Mouse (Mus musculus): Measurements from ENCODE around the gene Mtus2. TPM values are rescaled to one million over a fixed set of nuclear protein-coding genes. Genes with fewer than 3 reads are reported as not detected.
"Not testable (repeated sequence)": the region's sequence is repeated elsewhere in the genome, so short reads cannot be mapped to it uniquely, and the experiment has no call there.

Gene Mtus2
- total RNA-seq, 2 experiments from 2014 or later, result 82.2 to 93.8 TPM

DNA sequence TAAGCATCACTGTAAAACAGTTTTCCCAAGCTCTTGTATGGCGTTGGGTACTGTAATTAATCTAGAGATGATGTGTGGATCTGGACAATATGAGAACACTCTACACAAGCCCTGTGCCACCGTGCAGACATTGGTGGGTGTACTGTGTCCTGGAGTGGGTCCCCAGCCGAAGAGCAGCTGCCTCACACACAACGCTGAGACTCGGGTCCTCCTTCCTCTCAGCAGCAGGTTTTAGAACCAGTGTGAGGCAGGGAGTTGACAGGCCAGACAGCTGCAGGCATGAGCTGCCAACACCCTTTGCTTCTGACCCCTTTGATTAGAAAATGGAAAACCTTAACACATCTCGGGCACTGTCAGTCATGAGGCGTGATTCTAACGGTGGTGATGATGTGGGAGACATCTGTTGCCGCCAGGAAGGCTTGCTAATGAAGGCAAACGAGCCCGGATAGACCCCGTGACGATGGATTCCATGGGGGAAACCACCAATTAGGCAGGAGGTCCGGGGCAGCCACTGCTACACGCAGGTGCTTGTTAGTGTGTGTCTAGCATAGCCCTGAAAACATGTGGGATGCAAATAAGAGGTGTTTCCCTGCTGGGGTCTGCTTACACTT lies 158.2 kb downstream of the Mtus2 start:
- no peak for DNase-seq

DNA sequence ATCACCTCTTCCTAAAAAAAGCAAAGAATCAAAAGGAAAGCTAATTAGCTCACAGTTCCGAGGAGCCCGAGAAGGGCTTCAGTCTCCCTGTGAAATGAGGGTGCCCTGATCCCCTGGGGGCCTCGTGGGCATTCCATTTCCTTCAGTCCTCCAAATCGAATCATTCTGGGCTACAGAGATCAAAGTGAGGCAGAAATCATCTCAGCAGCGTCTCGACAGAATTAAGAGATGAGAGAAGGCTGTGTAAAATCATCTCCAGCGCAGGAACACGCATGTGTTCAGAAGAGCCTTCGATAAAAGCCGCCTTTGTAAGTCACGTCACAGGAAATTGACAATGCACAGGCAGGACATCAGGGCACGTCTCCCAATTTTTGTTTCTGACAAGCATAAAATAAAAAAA lies 167.2 kb downstream of the Mtus2 start:
- DNase-seq, result no peak

DNA sequence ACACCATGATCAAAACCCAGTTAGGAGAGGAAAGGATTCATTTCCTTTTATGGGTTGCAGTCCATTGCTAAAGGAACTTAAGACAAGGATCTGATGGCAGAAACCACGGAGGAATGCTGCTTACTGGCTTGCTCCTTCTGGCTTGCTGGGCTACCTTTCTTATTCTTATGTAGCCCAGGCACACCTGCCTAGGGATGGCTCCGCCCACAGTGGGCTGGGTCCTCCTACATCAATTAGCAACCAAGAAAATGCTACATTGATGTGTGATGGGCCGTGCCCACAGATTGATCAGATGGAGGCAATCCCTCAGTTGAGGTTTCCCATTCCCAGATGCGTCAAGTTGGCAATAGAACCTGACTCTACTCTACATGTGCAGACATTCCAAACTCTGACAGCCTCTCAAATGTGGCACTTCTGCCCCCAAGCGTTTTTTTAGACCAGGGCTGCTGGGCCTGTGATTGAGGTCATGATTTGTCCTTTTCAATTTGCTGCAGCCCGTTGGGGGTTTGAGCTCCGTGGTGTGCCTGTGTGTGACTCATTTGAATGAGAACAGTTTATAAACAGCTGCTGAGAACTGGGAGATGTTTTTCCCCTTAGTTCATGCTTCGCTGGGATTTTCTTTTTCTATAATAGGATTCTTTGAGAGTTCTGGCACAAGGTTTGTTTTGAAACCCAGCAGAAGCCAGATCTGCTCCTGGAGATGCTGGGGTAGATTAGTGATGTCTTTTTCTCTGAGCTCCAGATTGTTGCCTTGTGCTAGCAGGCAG lies 173.8 kb downstream of the Mtus2 start:
- DNase-seq, result peak; percentile 20 to 40

DNA sequence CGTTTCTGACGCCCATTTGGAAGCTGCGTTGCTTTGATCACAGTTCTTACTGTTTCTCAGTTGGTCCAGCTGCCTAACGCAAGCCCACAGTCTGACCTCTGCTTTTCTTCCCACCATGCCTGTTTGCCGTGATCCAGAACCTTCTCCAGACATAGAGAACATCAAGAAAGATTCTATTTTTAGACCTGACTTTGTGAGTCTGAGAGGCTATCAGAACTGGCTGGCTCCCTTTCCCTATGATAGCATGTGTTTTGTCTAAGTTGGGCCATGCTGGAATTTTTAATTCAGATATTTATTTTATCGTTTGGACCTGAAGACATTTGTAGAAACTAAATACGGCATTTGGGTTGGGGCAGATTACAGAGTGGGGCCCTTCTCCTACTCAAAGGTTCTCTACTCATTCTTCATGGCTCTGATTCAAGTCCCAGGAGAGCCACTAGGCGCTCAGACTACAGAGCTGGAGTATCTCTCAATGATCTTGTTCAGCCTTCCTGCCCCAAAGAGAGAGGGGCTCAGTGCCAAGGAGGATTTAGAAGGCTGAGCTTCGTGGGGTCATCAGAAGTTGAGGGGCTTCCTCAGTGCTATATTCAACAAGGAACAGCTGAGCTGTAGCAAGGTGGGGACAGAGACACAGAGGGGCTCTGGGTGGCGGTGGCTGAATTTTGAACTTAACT lies 174.5 kb downstream of the Mtus2 start:
- peak; percentile 31 to 42 for DNase-seq

DNA sequence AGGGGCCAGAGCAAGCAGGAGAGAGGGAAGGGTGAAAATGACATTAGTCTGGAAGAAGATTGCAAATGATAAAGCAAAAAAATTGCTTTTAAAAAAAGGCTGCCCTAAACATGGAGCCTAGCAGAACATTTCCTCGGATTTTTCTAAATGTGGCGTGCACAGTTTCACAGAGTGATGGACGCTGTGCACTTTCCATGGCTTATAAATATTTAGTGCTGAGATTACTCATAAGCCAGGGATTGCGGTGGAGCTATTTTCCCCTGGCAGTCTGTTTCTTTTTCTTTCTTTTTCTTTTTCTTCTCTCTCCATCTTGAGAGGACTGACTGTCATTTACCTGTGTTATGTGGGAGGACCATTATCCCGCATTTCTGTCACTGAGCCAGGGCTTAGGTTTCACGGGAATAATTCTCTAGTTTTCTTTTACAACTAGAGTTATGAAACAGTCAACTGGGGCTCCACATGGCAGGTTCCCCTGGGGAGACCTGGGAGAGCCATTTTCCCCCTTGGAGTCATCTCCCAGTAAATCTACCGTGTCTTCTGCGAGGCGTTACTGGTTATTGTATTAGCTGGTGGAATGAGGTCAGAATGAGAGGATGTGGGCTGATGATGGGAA lies 176.4 kb downstream of the Mtus2 start:
- no peak for DNase-seq

DNA sequence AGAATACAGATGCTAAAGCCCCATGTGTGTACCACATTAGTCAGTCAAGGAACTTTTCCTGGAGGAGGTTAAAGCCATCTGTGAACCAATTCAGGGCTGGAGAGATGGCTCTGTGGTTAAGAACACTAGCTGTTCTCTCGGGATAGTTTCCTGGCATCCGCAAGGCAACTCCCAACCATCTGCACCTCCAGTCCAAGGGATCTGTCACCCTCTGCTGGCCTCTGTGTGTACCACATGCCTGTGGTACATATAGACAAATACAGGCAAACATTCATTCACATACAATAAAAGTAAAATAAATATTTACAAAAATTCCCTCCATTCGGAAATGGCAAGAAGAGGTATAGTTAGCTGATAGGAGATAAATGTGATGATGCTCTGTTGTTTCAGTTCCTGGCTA lies 184.5 kb downstream of the Mtus2 start:
- DNase-seq, result no peak

DNA sequence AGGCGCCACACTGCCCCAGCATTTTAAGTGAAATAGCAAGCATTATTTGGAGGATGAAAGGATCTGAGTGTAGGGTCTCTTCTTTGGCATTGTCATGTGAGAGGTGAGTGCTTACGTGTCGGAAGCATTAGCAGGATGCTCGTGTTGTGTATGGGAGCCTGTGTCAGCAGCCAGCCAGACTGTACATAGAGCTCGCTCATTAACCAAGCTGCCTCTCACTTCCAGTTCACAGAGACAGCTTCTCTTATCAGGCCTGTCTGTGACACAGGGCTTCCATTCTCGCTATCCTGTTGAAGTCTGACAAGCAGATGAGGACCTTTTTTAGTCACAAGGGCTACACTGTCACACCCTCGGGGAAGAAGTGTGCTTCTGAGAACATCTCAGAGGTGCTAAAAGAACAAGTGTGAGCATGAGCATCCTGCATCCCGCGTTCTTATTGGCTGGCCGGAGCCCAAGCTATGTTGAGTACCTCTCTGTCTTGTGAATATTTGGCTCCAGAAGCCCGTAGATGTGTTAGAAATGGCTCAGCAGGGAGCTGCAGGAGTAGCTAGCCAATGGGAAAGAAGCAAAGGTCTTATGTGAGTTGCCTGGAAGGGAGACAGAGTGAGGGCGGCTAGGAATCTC lies 189.2 kb downstream of the Mtus2 start:
- DNase-seq, result no peak

DNA sequence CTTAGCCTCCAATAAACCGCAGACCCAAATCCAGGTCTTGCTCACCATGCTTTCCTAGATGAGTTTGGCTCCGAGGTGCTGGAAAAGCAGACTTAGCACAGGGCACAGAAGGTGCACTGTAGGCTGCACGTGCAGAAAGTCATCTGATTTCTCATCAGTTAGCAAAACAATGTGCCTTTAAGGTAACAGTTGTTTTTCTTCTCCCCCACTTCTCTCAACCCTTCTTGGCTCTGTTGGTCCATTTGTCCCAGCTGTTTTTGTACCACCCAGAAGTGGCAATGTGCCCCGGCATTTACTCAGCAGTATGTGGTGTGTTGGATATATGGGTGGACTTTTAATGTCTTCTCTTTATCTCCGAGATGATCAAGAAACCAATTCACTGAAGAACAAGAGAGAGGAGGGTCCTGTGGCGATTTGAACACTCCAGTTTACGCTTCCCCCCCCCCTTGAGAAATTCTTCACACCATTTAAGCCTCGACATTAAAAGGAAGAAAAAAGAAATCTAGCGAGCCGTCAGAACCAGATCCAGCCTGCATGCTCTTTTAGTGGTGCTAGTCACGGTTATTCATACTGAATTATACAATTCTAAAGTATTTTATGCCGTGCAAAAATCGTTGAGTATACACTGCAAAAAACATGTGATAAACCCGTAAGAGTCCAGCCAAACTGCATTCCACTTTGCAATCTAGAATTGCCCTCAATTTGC lies 194.9 kb downstream of the Mtus2 start:
- DNase-seq, result no peak

DNA sequence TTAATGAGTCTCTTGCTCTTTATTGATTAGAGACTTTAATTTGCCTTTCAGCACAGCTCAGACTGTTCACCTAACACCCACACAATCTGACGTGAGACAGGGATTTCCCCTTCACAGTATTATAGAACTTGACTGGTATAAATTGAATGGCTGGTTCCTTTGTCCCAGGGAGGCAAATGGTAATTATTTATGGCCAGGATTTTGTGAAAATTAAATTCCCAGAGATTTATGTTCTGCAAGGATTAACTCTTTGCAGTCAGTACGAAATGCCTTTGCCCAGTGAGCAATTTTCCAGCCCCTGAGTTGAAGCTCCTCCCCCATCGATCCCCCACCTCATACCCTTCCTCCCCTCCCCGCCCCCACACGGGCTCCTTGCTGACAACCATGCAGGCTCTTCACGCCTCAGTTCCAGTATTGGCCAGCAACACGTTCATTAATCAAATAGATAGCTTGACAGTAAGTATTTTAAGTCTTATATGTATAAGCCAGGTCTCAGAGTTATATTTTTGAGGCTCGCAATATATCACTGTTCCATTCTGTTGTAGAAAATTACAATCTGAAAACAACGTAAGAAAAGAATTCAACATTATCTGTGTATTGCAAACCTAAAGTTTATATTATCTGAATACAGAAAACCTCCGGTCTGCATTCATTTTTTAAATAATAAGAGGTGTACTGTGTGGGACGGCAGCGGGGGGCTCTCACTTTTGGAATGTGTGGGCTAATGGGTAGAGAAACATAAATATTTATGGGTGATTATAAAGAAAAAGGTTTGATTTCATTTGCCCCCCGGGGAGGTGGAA lies 195.7 kb downstream of the Mtus2 start:
- DNase-seq, result no peak

DNA sequence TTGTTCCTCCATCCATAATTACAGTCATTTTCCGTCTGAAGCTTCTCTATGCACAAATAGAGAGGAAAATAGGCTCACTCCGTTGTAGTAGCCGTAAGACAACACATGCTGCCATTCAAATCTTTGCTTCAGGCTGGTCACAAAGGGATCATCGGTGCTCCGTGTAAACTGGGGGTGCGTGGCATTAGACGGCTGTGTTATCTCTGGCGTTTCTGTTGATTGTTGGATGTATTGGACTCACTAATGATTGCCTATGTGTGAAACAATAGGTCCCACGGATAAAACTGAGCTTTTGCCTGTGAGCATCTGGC lies 196.2 kb downstream of the Mtus2 start:
- no peak for DNase-seq

DNA sequence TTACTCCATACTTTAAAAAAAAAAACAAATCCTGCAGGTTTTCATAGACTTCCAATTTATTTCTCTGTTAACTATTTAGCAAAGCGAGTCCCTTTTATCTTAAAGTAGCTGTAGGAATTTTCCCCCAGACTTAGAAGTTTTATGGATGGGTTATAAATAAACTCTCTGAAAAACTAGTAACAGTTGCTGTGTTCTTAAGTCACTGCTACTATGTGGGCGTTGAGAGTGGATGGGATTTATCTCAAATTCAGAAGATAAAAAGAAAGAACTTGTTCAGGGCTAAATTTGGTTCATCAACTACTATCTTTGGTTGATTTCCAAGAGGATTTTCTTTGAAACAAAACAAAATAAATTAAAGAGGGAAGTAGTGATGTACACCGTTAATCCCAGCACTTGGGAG lies 197.6 kb downstream of the Mtus2 start:
- no peak for DNase-seq

DNA sequence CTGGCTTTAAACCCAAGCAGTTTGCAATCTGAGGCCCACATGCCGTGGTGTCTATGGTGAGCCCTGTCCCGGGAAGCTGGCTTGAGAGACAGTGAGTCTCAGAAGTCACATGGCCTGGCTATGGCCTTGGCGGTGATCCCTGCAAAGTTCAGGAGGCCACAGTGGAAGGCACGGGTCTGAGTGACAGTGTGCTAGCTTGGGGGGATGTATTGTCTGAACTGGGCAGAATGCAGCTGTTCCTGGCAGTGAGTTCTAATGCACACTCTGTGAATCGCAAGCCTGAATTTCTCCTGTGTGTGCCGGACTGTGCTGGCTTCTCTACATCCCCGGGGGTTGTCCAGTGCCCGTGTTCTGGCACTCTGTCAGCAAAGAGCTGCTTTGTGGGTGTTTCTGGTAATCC lies 202.2 kb downstream of the Mtus2 start:
- no peak for DNase-seq

DNA sequence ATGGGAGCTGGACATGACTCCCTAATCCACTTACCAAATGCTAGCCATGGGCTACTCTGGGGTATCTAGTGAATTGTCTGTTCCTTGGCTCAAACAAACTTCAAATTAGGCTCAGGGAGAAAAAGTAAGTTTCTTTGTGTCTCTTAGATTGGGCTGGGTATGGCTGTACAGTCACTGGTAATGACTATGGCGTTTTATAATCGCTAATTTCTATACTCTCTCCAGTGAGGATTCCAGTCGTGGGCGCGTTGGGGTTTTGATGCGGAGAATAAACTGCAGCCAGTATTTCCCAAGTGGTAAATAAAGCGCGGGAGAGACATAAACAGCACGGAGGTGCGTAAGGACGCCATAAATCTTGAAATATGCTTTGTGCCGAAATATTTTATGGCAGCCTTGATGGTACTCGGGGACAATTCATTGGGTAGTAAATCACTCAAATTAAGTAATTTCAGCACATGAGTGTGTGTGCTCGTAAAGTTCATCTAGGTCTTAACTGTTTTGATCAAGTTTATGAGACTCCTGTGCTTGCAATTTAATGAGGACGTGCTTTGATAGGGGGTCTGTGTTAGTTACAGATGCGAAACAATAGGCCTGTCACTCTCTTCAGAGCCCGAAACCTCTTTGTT lies 203.5 kb downstream of the Mtus2 start:
- no peak for DNase-seq

DNA sequence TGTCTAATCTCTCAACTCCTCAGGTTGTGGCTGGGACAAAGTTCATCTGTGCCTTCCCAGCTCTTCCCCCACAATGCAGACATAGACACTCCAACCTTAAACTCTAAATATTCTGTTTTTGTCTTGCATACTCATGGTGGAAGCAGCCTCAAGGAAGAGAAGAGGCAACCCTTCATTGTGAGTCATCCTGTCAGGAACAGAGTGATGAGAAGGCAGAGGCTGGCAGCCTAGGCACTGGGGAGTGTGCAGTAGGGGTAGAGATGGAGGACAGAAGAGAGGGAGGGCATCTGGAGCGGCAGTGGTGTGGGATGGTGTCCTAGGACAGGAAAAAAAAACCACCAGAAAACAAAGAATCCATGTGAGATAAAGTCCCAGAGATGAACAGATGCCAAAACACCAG lies 208.0 kb downstream of the Mtus2 start:
- DNase-seq, result no peak

DNA sequence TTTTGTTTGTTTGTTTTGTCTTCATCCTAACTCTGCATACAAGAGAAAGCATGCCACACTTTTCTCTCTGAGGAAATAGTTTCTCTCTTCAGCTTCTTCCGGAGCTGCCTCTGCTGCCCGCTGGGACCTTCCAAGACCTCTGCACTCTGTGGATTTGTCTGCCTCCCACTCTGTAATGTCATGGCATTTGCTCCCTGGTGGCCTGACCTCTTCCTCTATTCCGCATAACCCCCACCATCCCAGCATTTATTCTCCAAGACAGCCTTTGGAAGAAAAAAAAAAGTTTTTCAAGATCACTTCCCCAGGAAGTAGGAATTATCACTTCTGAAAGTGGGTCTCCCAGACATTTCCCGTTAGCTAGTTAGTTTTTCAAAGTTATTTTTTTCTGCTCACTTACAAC lies 218.0 kb downstream of the Mtus2 start:
- DNase-seq, result no peak

DNA sequence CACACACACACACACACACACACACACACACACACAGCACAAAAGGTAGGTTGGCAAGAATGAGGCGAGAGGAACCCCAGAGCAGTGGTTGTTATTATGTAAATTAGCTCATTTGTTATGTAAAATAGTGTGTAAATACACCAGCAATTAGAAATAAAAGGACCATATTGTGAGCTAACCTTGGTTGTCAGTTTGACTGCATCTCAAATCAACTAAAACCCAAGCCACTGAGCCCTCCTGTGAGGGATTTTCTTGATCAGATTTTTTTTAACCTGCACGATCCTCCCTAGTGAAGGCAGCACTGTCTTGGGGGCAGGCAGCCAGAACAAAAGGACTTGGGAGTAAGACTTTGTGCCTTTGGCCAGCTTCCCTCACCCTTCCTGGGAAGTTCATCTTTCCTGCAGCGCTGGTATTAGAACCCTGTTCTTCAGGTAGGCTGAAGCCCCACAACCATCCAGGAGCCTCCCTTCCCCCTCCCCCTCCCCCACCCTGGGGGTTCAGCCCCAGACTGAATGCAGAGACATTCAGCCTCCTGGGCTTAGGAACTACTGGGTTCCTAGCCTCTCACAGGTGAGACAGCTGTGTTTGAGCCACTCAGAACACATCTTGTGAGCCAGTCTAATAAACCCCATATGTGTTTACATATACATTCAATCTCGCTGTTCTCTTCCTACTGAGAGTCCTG lies 218.8 kb downstream of the Mtus2 start:
- DNase-seq, result no peak

DNA sequence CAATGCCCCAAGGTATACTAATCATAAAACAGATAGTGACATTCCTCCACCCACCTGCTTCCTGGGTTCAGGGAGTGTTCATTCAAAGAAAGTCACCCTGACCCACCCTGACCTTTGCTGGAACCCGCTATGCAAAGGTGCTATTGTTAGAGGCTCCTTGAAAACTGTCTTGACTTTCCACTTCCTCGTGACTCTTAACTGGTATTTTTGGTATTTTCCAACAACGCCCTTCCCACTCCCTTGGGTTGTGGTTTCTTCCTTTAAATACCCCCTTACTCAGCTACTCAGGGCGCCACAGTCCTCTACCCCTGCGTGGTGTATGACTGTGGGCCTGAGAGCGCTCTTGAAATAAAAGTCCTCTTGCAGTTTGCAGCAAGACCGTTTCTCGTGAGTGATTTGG lies 219.4 kb downstream of the Mtus2 start:
- DNase-seq, result not testable (repeated sequence)

DNA sequence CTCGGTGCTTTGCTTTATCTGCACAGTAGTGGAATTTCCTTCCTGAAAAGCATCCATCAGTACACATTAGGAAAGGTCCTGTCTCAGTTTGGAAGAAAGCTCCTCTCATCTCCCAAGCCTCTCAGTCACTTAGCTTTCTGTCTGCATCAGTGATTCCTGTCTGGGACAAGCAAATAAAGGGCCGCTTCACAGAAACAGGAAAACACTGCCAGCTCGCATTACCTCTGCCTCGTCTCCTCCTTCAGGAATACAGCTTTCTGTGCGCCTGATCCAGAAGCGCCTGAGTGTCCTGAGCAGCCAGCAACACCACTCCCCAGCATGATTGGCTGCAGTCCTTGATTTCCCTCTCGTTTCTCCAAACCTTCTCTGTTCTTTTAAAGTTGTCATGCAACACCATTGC lies 222.1 kb downstream of the Mtus2 start:
- no peak for DNase-seq

DNA sequence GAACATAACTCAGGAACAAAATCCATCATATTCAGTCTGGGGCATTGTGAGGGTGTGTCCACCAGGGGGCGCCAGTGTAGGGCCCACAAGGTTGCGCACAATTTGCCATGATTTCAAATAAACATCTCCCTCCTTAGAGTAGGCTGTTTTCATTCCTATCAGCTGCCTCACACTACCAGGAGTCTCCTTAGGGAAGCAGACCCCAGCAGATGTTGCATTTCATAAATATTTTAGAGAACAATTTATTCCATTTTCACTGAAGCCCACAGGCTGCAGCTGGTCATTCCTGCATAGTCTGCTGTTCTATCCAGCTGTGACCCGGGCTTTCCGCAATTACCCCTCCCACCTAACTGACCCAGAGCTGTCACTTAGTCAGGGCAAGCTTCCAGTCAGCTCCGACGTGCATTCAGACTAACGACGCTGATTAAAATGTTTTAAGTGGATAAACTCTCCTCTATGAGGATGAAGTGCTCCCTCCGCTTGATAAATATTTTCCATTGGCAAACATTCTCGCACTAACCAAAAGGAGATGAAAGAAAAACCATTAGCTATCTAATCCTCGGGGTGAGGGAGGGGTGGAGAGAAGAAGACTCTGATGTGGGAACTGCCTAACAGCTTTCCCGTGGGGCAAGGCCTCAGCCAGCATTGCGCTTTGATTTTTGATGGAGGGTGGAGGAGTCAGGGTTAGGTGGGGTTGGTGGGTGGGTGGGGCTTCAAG lies 223.6 kb downstream of the Mtus2 start:
- DNase-seq, result peak; percentile 36 to 59

DNA sequence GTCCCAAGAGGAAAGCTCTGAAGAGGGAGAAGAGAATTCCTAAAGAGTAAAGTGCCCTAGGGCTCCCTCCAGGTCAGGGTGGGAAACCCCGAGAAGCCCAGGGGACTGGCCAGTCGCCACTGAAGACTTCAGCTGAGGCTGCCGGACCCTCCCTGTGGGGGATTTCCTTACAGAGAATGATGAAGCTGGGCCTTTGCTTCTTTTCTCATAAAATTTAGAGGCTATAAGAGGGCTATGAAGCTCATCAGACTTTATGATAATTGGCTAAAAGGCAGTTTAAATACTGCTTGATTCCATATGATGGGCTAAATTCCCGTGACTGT lies 224.1 kb downstream of the Mtus2 start:
- no peak for DNase-seq
